Mouse (Mus musculus): ENCODE measurements around the gene Icos.

Gene Icos

DNA sequence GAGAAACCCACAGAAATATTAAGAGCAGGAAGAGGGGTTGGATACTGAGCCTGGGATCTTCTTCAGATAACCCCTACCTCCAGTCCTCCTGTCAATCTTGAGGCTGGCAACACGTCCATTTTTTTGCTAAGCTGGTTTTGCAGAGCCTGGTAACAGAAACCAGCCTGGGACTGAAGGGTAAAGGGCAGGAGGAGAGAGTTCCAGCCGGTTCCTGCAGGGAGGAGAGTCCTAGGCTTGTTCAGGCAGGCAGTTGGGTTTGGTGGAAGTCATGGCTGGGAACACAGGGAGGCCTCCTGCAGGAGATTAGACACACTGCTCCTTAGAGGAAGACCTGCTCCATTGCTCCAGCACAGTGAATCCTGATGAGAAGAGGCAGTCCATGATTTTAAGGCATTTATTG, 10.2 kb upstream of the Icos start:
- DNase-seq, result no peak

DNA sequence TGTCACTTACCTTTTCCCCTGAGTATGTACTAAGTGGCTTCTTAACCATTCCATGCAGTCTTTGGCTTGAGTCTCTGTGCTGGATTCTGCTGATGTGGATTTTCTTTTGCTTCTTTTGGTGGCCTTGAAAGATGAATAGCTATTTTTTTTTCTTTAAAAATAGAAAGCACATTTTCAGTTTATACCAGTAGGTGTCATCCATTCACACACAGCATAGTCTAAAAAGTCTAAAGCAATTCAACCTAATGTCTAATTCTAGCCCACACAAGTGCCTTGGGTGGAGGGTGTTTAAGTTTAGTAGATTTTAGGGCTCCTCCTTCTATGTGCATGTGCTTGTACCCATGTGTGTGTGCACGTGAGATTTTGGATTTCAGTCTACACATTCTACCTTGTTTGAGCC, 6.9 kb upstream of the Icos start:
- DNase-seq, result no peak

DNA sequence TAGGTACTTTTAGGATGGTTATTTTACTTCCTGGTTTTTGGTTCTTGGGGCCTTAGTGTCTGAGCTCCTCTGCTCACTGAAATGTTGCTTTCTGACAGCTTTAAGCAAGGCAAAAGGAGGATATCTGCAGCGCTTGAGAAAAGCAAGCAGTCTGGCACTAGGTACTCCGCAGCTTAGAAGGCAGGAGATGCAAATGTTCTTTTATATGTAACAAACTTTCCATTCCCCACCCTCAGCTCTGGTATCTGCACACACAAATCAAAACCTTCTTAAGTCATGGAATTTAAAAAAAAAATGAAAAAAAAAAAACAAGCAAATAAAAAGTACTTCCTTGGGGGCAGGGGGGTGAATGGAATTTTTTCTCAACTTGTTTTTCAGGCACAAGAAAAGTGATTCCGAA, 3.5 kb upstream of the Icos start:
- DNase-seq, result no peak

DNA sequence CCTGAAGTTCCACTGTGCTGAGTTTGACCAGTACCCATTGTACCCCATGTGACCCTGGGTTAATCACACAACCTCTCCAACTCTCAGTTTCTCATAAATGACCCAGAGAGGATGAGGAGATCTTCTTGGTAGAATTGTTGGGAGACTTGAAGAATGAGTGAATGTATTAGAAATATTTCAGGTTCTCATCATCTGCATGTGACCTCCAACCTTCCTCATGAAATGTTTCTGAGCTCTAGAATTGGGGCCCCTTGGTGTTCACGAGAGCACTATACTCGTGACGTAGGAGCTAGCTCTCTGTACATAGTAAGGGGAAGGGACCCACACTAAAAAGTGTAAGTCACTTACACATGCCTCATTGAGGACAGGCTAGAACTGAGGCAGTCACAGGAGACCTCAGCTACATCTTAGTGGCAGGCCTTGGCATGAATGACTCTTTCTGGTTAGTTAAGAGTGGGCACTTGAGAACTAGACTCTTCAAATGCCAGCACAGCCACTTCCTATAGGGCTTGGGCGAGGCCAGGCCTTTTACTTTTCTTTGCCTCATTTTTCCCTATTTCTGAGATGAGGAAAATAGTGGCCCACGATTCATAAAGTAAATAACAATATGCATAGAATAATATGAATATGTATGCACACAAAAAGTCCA, 2.0 kb upstream of the Icos start:
- DNase-seq, result no peak

DNA sequence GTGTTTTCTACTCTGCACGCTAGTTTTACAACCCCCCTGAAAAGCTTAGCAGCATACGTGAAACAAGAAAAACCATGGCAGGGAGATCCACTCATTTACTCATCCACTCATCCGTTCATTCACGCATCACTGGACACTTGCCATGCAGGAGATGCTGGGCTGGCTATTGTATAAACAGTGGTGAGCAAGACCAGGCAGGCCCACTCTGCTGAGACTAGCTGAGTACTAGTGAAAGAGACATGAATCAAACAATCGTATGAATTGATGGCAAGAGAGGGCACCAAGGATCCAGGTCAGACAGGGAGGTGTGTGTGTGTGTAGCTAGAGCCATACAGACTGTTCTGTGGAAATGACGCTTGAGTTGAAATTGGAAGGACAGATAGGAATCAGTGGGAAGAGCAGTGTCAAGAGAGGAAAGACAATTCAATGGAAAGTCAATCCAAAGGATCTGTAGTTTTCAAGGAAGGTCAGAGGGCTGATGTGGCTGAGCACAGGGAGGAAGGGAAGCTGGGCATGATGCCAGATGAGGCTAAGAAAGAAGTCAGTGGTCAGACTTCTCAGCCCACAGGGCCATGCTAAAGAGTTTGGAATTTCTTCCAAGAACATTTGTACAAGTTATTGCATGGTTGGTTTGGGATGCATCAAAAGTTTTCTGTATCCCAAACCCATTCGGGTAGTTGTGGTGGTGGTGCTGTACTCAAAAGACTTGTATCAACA, 1.6 kb downstream of the Icos start:
- DNase-seq, result no peak

DNA sequence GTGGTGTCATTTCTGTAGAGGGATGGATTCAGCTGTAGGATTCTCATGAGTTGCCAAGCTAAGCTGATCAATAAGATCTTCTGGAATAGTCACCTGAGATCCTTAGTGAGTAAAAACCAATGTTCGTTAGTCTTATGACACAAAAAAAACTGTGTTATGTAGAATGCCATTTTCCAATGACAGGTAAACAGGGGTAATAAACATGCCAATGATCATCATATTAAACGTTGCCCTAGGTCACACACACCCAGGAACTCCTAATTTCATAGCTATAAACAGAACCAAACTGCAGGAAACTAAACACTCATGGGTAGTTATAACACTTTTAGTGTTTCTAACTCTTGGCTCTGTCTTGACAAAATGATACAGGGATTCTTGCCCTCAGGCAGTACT, 2.1 kb downstream of the Icos start:
- no peak for DNase-seq

DNA sequence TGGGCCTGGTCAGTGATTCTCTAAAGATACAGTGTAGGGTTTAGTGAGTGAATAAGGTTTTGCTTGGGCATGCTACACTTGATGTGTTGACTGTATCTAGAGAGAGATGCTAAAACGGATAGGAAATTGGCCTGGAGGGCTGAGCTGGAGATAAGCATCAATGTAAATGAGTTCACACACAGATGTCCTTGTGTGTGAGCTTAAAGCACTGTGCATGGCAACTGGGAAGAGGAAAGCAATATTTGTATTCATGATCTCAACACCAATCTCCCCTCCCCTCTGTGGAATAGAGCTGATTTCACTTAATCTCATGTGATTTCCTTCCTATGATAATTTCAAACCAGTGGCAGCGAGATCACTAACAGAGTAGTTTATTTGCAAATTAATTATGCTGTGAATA, 7.3 kb downstream of the Icos start:
- DNase-seq, result no peak

DNA sequence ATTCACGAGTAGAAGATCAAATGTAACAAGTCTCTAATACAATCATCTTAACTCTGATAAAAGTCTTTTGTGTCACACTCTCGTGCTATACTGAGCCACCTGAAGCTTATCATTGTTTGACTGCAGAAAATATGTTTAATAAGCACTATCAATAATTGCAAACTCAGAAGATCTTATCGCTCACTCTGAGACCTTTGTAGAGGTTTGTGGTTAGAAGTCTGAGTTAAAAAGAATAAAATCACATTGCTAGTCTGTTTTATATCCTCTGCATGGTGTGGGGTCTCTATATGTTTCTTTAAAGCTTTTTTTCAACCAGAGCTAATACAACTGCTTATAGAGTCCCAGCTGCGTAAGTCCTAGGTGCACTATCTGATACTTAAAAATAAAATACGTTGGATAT, 8.4 kb downstream of the Icos start:
- no peak for DNase-seq

DNA sequence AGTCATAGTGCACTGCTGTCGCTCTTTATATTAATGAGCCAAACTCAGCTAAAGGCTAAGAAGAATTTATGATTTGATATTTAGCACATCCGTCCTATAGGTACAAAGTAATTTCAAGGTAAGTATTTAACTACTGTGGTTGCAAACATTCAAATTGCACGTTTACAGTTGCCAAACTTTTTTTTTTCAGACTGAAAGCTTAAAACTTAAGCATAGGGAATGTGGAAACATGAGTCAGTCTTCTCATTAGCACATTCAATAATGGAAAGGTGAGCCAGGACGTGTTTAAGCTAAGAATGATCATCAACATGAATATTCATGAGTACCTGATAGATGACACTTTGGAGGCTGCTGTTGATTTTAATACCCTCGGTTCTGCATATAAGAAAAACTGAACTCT, 11.4 kb downstream of the Icos start:
- DNase-seq, result no peak

DNA sequence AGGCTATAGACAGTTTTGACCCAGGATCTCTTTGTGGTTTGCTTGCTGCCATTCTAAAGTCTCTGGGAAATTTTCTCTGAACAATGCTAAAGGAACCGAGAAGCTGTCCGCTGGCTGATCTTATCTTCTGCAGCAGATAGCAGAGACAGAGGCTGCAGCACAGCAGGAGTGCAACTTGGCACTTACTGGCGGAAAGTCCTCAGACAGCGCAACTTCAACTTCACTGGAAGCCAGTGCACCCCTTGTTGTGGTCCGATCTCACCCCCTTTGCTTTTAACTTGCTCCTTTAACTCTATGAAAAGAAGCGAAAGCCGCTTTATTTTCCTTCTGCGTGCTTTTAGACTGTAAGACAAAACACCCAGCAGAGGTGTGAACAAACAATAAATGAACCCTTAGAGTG, 12.6 kb downstream of the Icos start:
- no peak for DNase-seq

DNA sequence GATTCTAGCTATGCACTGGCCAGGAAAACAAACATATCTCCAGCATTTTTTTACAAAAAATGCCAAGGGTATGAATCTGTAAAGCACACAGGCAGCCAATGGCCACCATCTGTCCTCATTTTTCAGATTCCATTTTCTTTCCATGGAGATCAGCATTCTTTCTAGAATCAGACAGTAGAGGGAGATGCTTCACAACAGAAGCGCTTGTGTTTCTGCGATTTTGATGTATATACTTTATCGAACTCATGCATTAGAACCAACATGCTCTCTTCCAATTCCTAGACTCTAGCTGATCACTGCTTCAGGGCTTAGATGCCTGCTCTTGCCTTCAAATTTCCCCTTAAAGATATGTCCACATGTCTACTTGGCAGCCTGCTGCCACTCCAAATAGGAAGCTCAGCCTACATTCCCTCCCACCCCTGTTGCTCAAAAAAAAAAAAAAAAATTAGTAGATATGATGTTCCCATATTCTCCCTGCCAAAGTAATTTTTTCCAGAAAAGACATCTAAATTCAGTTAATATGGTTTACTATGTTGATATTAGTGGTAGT, 20.4 kb downstream of the Icos start:
- peak; percentile 23 for DNase-seq

DNA sequence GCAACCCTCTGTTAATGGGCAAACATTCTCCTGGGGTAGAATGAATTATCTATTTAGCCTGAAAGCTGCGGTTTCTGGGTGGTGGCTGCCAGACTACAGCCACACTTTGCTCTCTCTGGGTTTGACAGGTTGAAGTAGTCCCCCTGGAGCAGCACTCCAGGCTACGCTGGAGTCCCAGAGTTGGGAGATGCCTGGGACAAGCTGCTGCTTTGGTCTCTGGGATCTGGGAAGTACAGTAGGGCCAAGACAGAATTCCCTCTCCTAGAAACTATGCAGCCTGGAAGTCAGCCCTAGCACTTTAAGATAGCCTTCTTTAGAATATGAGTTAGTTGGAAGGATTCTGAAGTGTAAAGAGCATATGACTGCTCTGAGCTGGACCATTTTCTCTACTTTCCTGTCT, 21.0 kb downstream of the Icos start:
- no peak for DNase-seq

DNA sequence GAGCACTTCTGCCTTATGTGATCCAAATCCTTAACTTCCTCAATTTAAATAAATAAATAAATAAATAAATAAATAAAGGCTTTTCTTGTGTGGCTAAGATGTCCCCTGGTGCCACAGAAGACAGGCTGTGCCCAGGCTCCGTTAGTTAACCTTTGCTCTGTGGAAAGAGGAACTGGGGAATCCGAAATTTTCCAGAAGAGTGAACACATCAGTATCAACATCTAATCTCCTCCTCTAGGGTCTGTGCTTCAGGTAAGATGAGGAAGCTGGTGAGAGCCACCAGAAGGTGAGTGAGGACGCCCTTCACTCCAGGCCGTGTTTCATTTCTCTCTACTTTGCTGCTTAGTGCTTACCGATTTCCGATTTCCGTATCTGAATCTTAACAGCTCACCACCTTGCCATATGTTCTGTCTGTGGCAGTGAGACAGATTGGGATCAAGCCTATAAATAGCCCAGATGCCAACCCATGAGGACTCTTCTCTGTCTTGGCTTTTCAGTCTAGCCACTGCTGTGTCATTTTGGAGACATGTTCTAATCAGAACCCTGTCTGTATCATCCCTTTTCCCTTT, 24.1 kb downstream of the Icos start:
- no peak for DNase-seq

DNA sequence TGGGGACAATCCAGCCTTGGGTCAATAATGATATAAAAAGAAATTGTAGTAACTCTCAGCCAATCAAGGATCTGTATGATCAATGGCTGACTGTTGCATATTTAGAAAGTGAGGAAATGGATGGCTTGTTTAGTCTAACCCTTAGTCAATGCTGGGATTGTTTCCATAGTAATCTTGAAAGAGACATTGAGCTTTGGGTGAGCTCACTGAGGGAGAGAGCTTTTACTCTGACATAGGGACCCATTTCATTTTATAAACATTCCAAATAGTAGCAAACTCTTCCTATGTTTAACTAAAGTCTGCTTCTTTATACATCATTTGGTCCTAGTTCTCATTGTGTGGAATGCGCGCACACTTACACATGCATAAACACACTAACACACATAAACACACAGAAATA, 28.5 kb downstream of the Icos start:
- no peak for DNase-seq

DNA sequence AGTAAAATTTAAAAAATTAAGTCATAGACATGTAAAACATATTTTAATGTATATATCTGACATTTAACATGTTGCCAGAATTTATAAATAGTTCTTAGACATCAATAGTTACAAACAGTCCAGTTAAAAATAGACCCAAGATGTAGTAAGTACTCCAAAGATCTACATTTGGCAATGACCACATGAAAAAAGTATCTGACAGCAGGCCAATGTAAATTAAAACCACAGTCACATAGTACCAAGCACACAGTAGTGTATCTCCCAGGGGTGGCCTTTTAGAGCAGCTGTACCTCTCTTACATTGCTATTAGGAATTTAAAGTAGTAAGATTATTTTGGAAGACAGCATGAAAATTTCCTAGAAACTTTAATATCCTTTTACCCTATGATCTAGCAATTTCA, 29.8 kb downstream of the Icos start:
- no peak for DNase-seq

DNA sequence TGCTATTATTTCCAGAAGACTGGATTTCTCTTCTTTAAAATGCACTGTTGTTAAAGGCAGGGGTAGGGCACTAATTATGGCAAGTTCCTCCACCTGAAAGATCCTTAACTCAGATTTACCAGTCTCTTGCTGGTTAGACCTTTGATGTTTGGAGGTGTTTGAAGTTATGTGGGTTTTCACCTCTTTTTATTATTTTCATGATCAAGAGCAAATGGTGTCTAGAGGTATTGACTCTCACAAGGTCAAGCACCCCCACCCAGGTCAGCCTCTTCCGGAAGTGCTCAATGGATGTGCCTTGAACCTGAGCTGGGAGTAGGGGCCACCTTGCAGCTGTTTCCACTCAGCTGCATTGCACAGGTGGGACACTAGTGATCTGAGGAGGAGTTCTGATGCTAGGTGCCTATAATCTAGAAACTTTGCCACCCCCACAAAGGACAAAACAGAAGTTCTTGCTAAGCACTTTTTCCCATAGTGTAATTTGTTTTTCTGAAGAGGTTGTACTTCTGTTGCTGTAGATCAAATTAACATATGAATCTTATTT, 38.9 kb downstream of the Icos start:
- no peak for DNase-seq

DNA sequence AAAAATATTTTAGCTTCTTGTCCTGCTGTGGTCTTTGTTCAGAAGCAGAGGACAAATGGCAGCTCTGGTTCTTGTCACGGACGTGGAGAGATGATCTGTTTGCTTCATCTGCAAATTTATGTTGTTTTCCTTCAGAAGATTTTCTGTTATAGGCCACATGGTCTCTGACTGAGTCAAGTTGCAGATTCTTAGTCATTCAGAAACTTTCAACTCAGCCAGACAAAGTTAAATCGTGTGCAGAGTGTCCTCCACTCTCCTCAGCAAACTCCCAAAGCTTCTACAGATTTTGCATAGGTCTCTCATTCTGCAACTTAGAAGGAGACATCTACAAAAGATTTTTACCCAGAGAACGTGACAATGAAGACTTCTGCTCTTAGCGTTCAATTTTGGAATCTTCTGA, 49.0 kb downstream of the Icos start:
- DNase-seq, result no peak

DNA sequence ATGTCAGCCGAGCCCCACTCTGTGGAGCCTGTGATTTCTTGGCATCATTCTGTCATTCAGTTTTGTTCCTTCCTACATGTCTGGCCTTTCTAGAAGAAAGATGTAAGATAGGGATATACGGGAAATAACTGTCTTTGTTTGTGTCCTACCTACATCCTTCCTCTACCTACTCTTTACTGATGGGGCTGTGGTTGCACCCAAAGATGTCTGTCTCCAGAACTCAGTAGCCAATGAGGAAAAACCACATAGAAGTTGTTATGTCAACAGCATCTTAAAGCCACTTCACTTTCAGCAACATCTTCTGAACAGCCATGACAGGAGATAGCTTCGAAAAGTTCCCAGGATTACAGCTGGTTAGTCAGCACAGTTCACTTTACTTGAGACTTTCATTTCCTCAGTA, 49.8 kb downstream of the Icos start:
- no peak for DNase-seq

DNA sequence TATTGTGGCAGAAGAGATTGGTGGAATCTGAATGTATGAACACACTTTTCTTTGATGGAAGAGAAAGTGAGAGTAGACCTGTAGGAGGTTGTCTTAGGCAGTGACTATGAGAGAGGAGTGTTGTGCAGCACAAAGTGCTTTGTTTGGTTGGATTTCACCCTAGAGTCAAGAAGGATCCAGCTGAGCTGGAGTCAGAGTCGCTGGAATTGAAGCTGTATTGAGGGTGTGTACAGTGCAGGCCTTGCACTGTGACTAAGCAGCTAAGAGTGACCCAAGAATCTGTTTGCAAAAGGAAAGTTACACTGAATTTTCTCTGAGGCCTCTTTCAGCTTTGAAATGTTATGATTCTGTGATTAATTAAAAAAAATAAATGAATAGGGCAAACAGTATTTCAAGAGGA, 52.2 kb downstream of the Icos start:
- DNase-seq, result no peak

DNA sequence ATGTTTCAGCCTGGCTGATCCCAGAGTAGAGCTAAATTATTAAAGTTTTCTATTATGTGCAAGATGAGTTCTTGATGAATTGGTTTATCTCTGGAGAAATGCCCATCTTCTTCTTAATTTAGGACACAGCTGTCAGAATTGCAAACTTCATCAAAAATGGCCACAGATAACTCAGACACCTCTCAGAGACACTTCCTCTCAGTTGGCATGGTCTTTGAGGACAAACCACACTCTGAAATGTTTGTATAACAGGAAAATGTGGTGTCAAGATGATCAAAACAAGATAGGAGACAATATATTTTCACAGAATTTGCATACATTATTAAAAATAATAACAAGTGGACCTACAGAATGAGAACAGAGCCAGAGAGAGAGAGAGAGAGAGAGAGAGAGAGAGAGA, 52.8 kb downstream of the Icos start:
- no peak for DNase-seq

DNA sequence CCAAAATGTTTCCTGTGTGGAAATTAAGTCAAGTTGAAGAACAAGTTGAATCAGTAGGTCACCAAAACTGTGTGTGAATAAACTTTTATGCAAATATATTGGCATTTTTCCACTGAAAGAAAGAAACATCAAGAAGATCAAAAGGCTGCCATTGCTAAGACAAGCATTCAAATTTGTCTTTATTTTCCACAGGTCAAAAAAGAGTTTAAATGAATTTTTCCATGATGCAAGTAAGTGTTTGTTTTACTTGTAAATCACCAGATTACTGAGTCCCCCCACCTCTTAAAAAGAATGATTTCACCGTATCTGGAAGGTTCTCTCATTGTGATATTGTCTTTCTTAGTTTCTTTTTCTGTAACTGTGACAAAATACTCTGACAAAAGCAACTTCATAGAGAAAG, 57.5 kb downstream of the Icos start:
- no peak for DNase-seq

DNA sequence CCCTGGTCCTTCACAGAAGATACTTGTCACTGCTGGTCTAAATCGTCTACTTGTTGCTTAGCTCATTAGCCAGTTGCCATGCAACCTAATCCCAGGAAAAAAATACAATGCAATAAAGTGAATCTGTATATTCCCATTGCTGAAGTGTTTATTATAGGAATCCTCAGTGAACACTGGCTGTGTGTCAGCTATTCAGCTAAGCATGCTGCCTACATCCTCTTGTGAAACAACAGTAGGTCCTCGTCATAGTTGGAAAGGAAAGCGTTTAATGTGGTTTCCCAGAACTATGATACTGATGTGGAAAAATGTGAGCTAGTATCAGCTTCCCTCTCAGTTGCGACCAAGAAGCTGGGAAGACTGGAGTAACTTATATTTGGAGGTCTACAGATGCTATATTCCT, 60.5 kb downstream of the Icos start:
- DNase-seq, result no peak

DNA sequence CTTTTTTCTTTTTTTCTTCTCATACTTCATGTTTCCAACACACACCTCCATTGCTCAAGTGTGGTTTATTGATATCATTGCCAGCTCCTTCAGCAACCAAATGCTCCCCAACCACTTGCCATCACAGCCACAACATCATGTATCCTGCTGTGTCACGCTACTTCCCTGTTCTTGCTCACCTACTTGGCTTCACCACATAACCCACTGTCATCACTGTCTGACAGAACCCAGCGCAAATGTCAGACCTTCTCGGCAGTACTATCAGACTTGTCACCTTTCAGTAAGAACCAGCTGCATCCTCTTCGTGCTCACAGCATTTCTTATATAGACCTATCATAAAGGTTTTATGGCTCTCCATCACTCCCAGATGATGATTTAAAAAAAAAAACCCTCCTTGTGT, 61.6 kb downstream of the Icos start:
- DNase-seq, result no peak

DNA sequence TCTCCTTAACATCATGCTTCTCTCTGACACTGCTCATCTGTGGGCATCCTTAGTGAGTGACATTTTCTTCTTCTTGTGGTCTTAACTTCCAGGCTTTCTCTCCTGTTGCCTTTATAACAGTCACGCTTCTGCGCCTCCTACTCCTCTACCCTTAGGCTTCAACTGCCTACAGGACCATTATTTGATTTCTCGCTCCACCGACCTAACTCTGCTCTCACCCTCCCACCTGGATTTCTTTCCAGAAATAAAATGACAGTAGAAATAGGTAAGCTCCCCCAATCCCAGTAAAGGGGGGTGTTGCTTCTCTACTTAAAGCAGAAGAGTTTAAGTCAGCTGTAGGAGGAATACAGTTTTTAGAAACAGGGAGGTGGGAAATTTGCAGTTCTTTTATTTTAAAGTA, 62.7 kb downstream of the Icos start:
- no peak for DNase-seq

All from layer of hippocampus, adult 9-11 months (tissue).